16 mouse cellular contexts compared by ENCODE assay signal in the genomic region with DNA sequence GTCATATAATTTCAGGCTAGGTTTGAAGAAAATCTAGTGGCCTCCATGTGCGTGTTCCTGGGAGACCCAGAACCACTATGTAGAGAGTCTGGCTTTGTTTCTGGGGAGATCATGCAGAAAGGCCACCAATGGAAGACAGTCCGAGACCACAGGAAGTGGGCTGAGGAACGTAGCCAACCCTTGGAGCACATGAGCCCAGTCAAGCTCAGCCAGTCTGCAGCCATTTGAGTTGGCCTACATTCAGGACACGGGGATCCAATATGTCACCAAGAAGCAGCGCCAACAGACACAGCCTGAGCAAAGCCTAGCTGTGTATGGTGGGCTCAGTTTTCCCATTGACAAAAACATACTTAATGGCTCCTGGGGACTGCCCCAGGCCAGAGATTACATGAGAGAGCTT. TPM values are rescaled to one million over a fixed set of nuclear protein-coding genes. Genes with fewer than 3 reads are reported as not detected.
DNase-seq lines count a peak whose midpoint lies in the region; ATAC-seq and TF ChIP-seq lines count a peak whose summit lies in the region.
"Had no signal": no experiment of that assay in that cellular context is flagged by ENCODE, and none has a peak within 500 bp of the region (broad histone marks: within the 10 kb centered on the region; RNA-seq: fewer than 3 reads in every experiment).

No protein-coding gene starts in this region.

- H3K36me3 ChIP-seq in forebrain, postnatal 0 days (ENCODE audit: insufficient read depth): 0 out of 2 replicates have a peak, but pooled peaks cover 3% of the 10 kb centered on the region
- H3K36me3 ChIP-seq in forebrain, embryonic 11.5 days (ENCODE audit: control insufficient read depth, insufficient read depth, low read length): no peaks in the 10 kb centered on the region
- H3K36me3 ChIP-seq in kidney, embryonic 14.5 days (ENCODE audit: control insufficient read depth, insufficient read depth, low read length): no peaks in the 10 kb centered on the region
- peaks cover 3% of the 10 kb centered on the region for H3K36me3 ChIP-seq in midbrain, postnatal 0 days (ENCODE audit: insufficient read depth, low read length)
- H3K36me3 ChIP-seq in midbrain, embryonic 11.5 days (ENCODE audit: control insufficient read depth, insufficient read depth, low read length): no peaks in the 10 kb centered on the region
- H3K36me3 ChIP-seq in liver, embryonic 11.5 days (ENCODE audit: control insufficient read depth, insufficient read depth, low read length): no peaks in the 10 kb centered on the region
- H3K36me3 ChIP-seq: hindbrain, embryonic 15.5 days; liver, embryonic 12.5 days had no signal

- peak; percentile 23 for ATAC-seq in forebrain, postnatal 0 days
- ATAC-seq in forebrain, embryonic 11.5 days (replicated peaks; ENCODE audit: low FRiP score): no peak
- ATAC-seq in kidney, embryonic 14.5 days (ENCODE audit: low FRiP score, low TSS enrichment): no peak
- ATAC-seq in midbrain, postnatal 0 days (ENCODE audit: low FRiP score): no peak
- no peak for ATAC-seq in midbrain, embryonic 11.5 days (ENCODE audit: low FRiP score)
- no peak for ATAC-seq in liver, embryonic 11.5 days (replicated peaks; ENCODE audit: low FRiP score)
- ATAC-seq: liver, embryonic 12.5 days; lung, postnatal 0 days had no signal

- no peaks in the 10 kb centered on the region for H3K9me3 ChIP-seq in forebrain, postnatal 0 days (ENCODE audit: low read length)
- no peaks in the 10 kb centered on the region for H3K9me3 ChIP-seq in forebrain, embryonic 11.5 days (ENCODE audit: control insufficient read depth, low read length)
- no peaks in the 10 kb centered on the region for H3K9me3 ChIP-seq in kidney, embryonic 14.5 days (ENCODE audit: control insufficient read depth, low read length)
- H3K9me3 ChIP-seq in midbrain, postnatal 0 days (ENCODE audit: low read length): no peaks in the 10 kb centered on the region
- H3K9me3 ChIP-seq in midbrain, embryonic 11.5 days (ENCODE audit: control insufficient read depth, low read length): no peaks in the 10 kb centered on the region
- no peaks in the 10 kb centered on the region for H3K9me3 ChIP-seq in liver, embryonic 11.5 days (ENCODE audit: control insufficient read depth, low read length)
- H3K9me3 ChIP-seq: hindbrain, embryonic 15.5 days; liver, embryonic 12.5 days had no signal

- no peak overlapping the region for H3K27ac ChIP-seq in forebrain, postnatal 0 days (ENCODE audit: low read depth, low read length)
- no peak overlapping the region for H3K27ac ChIP-seq in forebrain, embryonic 11.5 days (ENCODE audit: low read depth, low read length)
- H3K27ac ChIP-seq in kidney, embryonic 14.5 days (ENCODE audit: low read depth, low read length): no peak overlapping the region
- no peak overlapping the region for H3K27ac ChIP-seq in midbrain, postnatal 0 days (ENCODE audit: low read depth, low read length)
- H3K27ac ChIP-seq in midbrain, embryonic 11.5 days (ENCODE audit: low read depth, low read length): no peak overlapping the region
- H3K27ac ChIP-seq in liver, embryonic 11.5 days (ENCODE audit: low read depth, low read length): no peak overlapping the region
- H3K27ac ChIP-seq: hindbrain, embryonic 15.5 days; liver, embryonic 12.5 days; midbrain, embryonic 10.5 days had no signal

- no peak overlapping the region for H3K4me2 ChIP-seq in forebrain, postnatal 0 days (ENCODE audit: low read depth)
- H3K4me2 ChIP-seq in forebrain, embryonic 11.5 days (ENCODE audit: low read depth, low read length, severe bottlenecking): no peak overlapping the region
- H3K4me2 ChIP-seq in kidney, embryonic 14.5 days (replicated peaks; ENCODE audit: low read depth, low read length): no peak overlapping the region
- H3K4me2 ChIP-seq in midbrain, postnatal 0 days (ENCODE audit: low read depth, low read length, poor library complexity, severe bottlenecking): no peak overlapping the region
- H3K4me2 ChIP-seq in midbrain, embryonic 11.5 days: no peak overlapping the region
- no peak overlapping the region for H3K4me2 ChIP-seq in liver, embryonic 11.5 days
- H3K4me2 ChIP-seq: hindbrain, embryonic 15.5 days; liver, embryonic 12.5 days had no signal

- no peaks in the 10 kb centered on the region for H3K4me1 ChIP-seq in forebrain, postnatal 0 days (ENCODE audit: insufficient read depth)
- no peaks in the 10 kb centered on the region for H3K4me1 ChIP-seq in forebrain, embryonic 11.5 days (replicated peaks; ENCODE audit: control insufficient read depth, insufficient read depth, low read length)
- no peaks in the 10 kb centered on the region for H3K4me1 ChIP-seq in kidney, embryonic 14.5 days (ENCODE audit: control insufficient read depth, insufficient read depth, low read length)
- no peaks in the 10 kb centered on the region for H3K4me1 ChIP-seq in midbrain, postnatal 0 days (ENCODE audit: insufficient read depth, low read length)
- no peaks in the 10 kb centered on the region for H3K4me1 ChIP-seq in midbrain, embryonic 11.5 days (ENCODE audit: control insufficient read depth, insufficient read depth, low read length)
- no peaks in the 10 kb centered on the region for H3K4me1 ChIP-seq in liver, embryonic 11.5 days (replicated peaks; ENCODE audit: control insufficient read depth, insufficient read depth, low read length)
- H3K4me1 ChIP-seq: hindbrain, embryonic 15.5 days; liver, embryonic 12.5 days; midbrain, embryonic 10.5 days had no signal

- no peak overlapping the region for H3K4me3 ChIP-seq in forebrain, postnatal 0 days (ENCODE audit: low read depth, low read length)
- no peak overlapping the region for H3K4me3 ChIP-seq in forebrain, embryonic 11.5 days (ENCODE audit: low read depth, low read length)
- H3K4me3 ChIP-seq in kidney, embryonic 14.5 days (ENCODE audit: low read length): no peak overlapping the region
- H3K4me3 ChIP-seq in midbrain, postnatal 0 days (ENCODE audit: low read depth, low read length): no peak overlapping the region
- H3K4me3 ChIP-seq in midbrain, embryonic 11.5 days (ENCODE audit: low read depth, low read length): no peak overlapping the region
- no peak overlapping the region for H3K4me3 ChIP-seq in liver, embryonic 11.5 days (ENCODE audit: low read depth, low read length)
- H3K4me3 ChIP-seq: hindbrain, embryonic 15.5 days; liver, embryonic 12.5 days; midbrain, embryonic 10.5 days; myocyte had no signal

- DNase-seq in forebrain, postnatal 0 days: peak; percentile 21
- DNase-seq in forebrain, embryonic 11.5 days (ENCODE audit: low spot score): no peak
- peak; percentile 17 for DNase-seq in kidney, adult 9 months
- DNase-seq in midbrain, postnatal 0 days (ENCODE audit: low spot score): peak; percentile 35
- no peak for DNase-seq in midbrain, embryonic 11.5 days (ENCODE audit: low spot score, missing footprints)
- DNase-seq in liver, embryonic 11.5 days (ENCODE audit: low spot score): no peak
- no peak for DNase-seq in spleen, adult 12 weeks (ENCODE audit: low spot score)
- DNase-seq: adrenal gland, postnatal 14 days; right cerebral cortex, adult 18-20 months had no signal

- H3K9ac ChIP-seq in forebrain, postnatal 0 days: no peak overlapping the region
- no peak overlapping the region for H3K9ac ChIP-seq in forebrain, embryonic 11.5 days (ENCODE audit: low read length)
- no peak overlapping the region for H3K9ac ChIP-seq in kidney, embryonic 14.5 days (ENCODE audit: low read depth, low read length)
- no peak overlapping the region for H3K9ac ChIP-seq in midbrain, postnatal 0 days (replicated peaks; ENCODE audit: low read length, poor library complexity, severe bottlenecking)
- no peak overlapping the region for H3K9ac ChIP-seq in midbrain, embryonic 11.5 days (ENCODE audit: low read length)
- no peak overlapping the region for H3K9ac ChIP-seq in liver, embryonic 11.5 days (ENCODE audit: low read depth, low read length)
- H3K9ac ChIP-seq: hindbrain, embryonic 15.5 days; liver, embryonic 12.5 days had no signal

- H3K27me3 ChIP-seq in forebrain, postnatal 0 days (ENCODE audit: insufficient read depth, low read length): no peaks in the 10 kb centered on the region
- H3K27me3 ChIP-seq in forebrain, embryonic 11.5 days (ENCODE audit: control insufficient read depth, insufficient read depth, low read length): no peaks in the 10 kb centered on the region
- H3K27me3 ChIP-seq in kidney, embryonic 14.5 days (ENCODE audit: control insufficient read depth, insufficient read depth, low read length): no peaks in the 10 kb centered on the region
- H3K27me3 ChIP-seq in midbrain, postnatal 0 days (ENCODE audit: insufficient read depth, low read length): no peaks in the 10 kb centered on the region
- H3K27me3 ChIP-seq in midbrain, embryonic 11.5 days (ENCODE audit: control insufficient read depth, insufficient read depth, low read length): no peaks in the 10 kb centered on the region
- H3K27me3 ChIP-seq in liver, embryonic 11.5 days (replicated peaks; ENCODE audit: control insufficient read depth, insufficient read depth, low read length): no peaks in the 10 kb centered on the region
- H3K27me3 ChIP-seq: hindbrain, embryonic 15.5 days; liver, embryonic 12.5 days had no signal

- no peak for TF ChIP-seq CTCF in forebrain, postnatal 0 days (IDR thresholded peaks at IDR 0.05; ENCODE audit: low read depth)
- TF ChIP-seq CTCF in midbrain, postnatal 0 days (IDR thresholded peaks at IDR 0.05): no peak

- 78% methylated on average over 5 of the region's 5 CpGs for WGBS in forebrain, postnatal 0 days
- WGBS in forebrain, embryonic 11.5 days: 87% methylated on average over 5 of the region's 5 CpGs
- 92% methylated on average over 5 of the region's 5 CpGs for WGBS in kidney, embryonic 14.5 days
- 89% methylated on average over 5 of the region's 5 CpGs for WGBS in midbrain, postnatal 0 days
- WGBS in midbrain, embryonic 11.5 days: 89% methylated on average over 5 of the region's 5 CpGs
- WGBS in liver, embryonic 11.5 days: 79% methylated on average over 5 of the region's 5 CpGs

RNA-seq across cellular contexts. Expression of a gene that starts 8.2 kb away (rescaled TPM):
- 0.05 and 0.15 TPM in 2 replicates for total RNA-seq in forebrain, postnatal 0 days (2014; rRNA removed)
- polyA plus RNA-seq in forebrain, postnatal 0 days (2015; fragmentation: Nextera tagmentation; extraction: Ambion mirVana): 0.09 and 0.23 TPM in 2 replicates
- polyA plus RNA-seq in forebrain, embryonic 11.5 days (2014; fragmentation: Nextera tagmentation; extraction: Ambion mirVana): 0.27 and 0.31 TPM in 2 replicates
- 0.29 and 0.57 TPM in 2 replicates for polyA plus RNA-seq in kidney, embryonic 14.5 days (2014; fragmentation: Nextera tagmentation; extraction: Ambion mirVana)
- 0.27 and 0.52 TPM in 2 replicates for total RNA-seq in midbrain, postnatal 0 days (2014; rRNA removed)
- polyA plus RNA-seq in midbrain, postnatal 0 days (2015; fragmentation: Nextera tagmentation; extraction: Ambion mirVana): 0.09 and 0.11 TPM in 2 replicates
- polyA plus RNA-seq in midbrain, embryonic 11.5 days (2014; fragmentation: Nextera tagmentation; extraction: Ambion mirVana): 0.22 TPM in 1 of 2 replicates, not detected in the other
- polyA plus RNA-seq in liver, embryonic 11.5 days (2014; fragmentation: Nextera tagmentation; extraction: Ambion mirVana): 0.12 TPM in 1 of 2 replicates, not detected in the other
- total RNA-seq: ES-E14 had no signal

RNA-seq across cellular contexts. Expression of a gene that starts 11.1 kb away (rescaled TPM):
- total RNA-seq in forebrain, postnatal 0 days (2014; rRNA removed): 10.7 and 16.7 TPM in 2 replicates
- 1.1 and 1.7 TPM in 2 replicates for polyA plus RNA-seq in forebrain, postnatal 0 days (2015; fragmentation: Nextera tagmentation; extraction: Ambion mirVana)
- 8.0 and 8.8 TPM in 2 replicates for polyA plus RNA-seq in forebrain, embryonic 11.5 days (2014; fragmentation: Nextera tagmentation; extraction: Ambion mirVana)
- 10.9 and 19.8 TPM in 2 replicates for polyA plus RNA-seq in kidney, embryonic 14.5 days (2014; fragmentation: Nextera tagmentation; extraction: Ambion mirVana)
- total RNA-seq in midbrain, postnatal 0 days (2014; rRNA removed): 18.4 and 20.1 TPM in 2 replicates
- 1.4 and 1.6 TPM in 2 replicates for polyA plus RNA-seq in midbrain, postnatal 0 days (2015; fragmentation: Nextera tagmentation; extraction: Ambion mirVana)
- polyA plus RNA-seq in midbrain, embryonic 11.5 days (2014; fragmentation: Nextera tagmentation; extraction: Ambion mirVana): 9.0 and 9.1 TPM in 2 replicates
- 5.5 and 5.7 TPM in 2 replicates for polyA plus RNA-seq in liver, embryonic 11.5 days (2014; fragmentation: Nextera tagmentation; extraction: Ambion mirVana)

Comparison
In these comparisons a context has a peak if more than half of its experiments do, and no peak if none do; other contexts are left out.
1. DNase-seq: peak in forebrain, postnatal 0 days (single experiment), kidney, adult 9 months (single experiment) and midbrain, postnatal 0 days (single experiment); none in forebrain, embryonic 11.5 days (single experiment), midbrain, embryonic 11.5 days (single experiment), liver, embryonic 11.5 days (single experiment) and spleen, adult 12 weeks (single experiment).